Mouse (Mus musculus): ENCODE results near the gene Lingo2. TPM values are rescaled to one million over a fixed set of nuclear protein-coding genes. Genes with fewer than 3 reads are reported as not detected.
"Not testable (repeated sequence)": the region's sequence is repeated elsewhere in the genome, so short reads cannot be mapped to it uniquely, and the experiment has no call there.

Lingo2 gene
- polyA plus RNA-seq, 1 experiment from 2014 or later = not detected

DNA sequence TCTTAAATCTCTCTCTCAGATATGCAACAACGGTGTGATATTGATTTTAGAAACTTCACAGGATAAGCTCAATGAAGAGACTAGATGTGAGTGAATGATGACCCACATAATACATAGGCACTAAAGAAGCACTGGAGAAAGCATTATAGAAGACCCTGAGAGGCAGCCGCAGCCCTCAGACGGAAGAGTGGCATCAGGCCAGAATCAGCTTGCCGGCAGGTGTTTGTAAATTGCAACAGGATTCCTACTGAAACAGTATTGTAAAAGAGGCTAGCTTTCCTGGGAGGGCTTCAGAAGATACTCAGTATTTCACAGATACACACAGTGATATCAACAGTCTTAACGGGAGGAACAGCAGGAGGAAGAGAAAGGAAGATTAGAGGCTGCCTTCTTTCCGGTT lies 1184.6 kb downstream of the Lingo2 start:
- 86% methylated on average over 6 of the region's 6 CpGs for WGBS (ENCODE audit: missing documents)
- no peaks in the 10 kb centered on the region for H3K36me3 ChIP-seq (ENCODE audit: inconsistent target)

DNA sequence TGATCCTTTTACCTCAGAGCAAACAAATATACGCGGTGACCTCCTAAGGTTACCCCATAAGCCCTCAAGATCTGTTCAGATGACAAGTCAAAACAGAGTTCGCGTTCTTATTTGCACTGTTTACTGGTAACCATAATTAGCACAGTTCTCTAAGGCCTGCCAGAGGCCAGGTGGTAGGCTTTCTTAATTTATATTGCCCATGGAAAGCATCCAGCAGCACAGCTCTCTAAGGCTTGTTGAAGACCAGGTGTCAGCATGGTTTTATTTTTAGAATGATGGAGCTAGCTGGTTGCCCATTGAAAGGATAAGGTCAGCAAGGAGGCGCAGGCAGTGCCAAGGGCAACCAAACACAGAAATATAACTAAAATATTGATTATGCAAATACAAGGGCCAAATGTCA lies 1190.4 kb downstream of the Lingo2 start:
- no peaks in the 10 kb centered on the region for H3K36me3 ChIP-seq (ENCODE audit: inconsistent target)
- no peak overlapping the region for H3K27ac ChIP-seq
- no peaks in the 10 kb centered on the region for H3K79me2 ChIP-seq (ENCODE audit: inconsistent target)
- no peak overlapping the region for H3K4me3 ChIP-seq (ENCODE audit: inconsistent target)
- WGBS (ENCODE audit: missing documents) = 87% methylated on average over 5 of the region's 5 CpGs

More for the DNA sequence above, 1184.6 kb downstream of the Lingo2 start:
- Histone ChIP-seq H3K79me2 (ENCODE audit: inconsistent target) (no peaks in the 10 kb centered on the region), H3K4me3 (ENCODE audit: inconsistent target) (no peak overlapping the region), H3K27ac (no peak overlapping the region)

DNA sequence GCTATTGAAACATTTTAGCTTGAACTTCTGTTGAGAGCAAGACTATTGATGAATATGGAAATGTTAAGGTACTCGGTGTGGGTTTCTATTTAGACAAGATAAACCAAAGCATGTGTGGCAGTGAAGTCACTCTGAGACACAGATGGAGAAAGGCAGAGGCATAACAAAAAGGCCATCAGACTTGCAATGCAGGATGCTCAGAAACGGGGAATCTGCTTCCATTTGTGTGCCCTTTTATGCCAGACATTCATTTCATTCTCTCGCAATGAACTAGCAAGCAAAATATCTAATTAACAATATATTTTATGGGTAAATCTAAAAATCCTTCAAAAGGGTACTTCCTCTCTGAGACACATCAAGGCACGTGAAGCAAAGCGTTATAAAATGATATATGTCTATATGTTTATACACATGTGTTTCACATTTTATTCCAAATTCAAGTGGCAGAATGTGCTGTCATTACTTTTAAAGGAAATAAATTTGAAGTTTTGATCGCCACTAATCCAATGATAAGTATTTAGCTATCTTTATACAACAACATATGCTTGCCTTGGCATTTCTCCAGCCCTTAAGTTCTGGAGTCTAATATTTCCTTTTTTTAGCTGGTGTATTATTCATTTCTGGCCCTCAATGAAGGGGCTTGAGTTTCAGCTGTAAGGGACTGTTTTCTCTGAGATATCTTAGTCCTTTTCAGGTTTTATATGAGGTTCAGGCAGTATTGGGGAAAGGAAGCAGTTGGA lies 1199.3 kb downstream of the Lingo2 start:
- no peak overlapping the region for H3K27ac ChIP-seq
- no peaks in the 10 kb centered on the region for H3K79me2 ChIP-seq (ENCODE audit: inconsistent target)
- no peaks in the 10 kb centered on the region for H3K36me3 ChIP-seq (ENCODE audit: inconsistent target)
- WGBS (ENCODE audit: missing documents) = 85% methylated on average over 6 of the region's 6 CpGs
- H3K4me3 ChIP-seq (ENCODE audit: inconsistent target) = no peak overlapping the region

DNA sequence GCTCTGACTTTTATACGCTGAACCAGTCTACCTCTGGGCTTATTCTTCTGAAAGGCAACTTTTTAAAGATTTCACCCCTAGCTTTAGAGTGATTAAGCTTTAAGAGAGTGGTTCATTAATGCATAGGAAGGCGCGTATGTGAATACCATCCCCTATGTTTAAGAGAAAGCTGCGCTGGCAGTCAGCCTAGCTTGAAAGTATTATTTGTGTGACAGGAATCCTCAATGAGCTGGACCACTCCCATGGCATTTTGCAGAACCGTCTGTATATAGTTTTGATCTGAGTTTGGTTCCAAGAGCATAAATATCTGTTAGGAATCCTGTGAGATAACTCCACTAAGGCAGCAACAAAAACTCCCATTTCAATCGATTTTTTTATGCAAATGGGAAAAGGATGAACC lies 1204.9 kb downstream of the Lingo2 start:
- no peaks in the 10 kb centered on the region for H3K79me2 ChIP-seq (ENCODE audit: inconsistent target)
- WGBS (ENCODE audit: missing documents) = 84% methylated on average over 6 of the region's 6 CpGs
- H3K4me3 ChIP-seq (ENCODE audit: inconsistent target) = no peak overlapping the region
- H3K36me3 ChIP-seq (ENCODE audit: inconsistent target) = no peaks in the 10 kb centered on the region
- no peak overlapping the region for H3K27ac ChIP-seq

DNA sequence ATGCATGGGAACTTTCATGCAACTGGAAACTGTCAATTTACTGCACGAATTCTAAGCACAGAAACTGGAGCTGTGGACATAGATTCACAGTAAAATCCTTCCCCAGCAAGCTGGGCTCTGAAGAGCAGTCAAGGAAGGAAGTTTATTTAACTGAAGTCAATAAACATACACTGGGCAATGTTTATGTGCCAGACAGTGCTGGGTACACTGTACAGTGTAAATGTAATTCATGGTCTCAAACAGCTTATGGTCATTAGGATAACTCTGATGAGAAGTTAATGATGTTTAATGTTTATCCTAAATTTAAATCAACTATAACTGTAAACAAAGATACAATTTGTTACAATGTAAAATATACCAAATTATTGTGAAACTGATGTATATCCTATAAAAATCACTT lies 1226.8 kb downstream of the Lingo2 start:
- 50% methylated on average over 1 of the region's 1 CpGs for WGBS (ENCODE audit: missing documents)

DNA sequence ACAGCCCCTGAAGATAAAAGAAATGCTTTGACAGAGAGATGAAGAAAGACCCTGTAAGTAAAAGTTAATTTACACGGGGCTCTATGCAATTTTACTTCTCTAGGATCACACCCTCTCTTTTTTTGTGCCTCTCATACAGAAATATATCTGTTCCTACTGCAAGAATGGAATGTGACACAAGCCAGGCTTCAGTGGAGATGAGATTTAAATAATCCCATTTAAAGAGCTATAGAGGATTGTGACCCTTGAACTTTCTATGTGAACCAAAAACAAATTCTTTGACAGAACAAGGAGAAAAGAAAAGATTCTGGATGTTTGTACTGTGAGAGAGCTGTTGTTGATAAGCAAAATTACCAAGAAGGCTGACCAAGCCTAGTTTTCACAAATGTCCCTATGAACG lies 1247.4 kb downstream of the Lingo2 start:
- 62% methylated on average over 2 of the region's 2 CpGs for WGBS (ENCODE audit: missing documents)

More for the DNA sequence above, 1226.8 kb downstream of the Lingo2 start:
- no peaks in the 10 kb centered on the region for H3K36me3 ChIP-seq (ENCODE audit: inconsistent target)
- H3K79me2 ChIP-seq (ENCODE audit: inconsistent target) = no peaks in the 10 kb centered on the region
- H3K4me3 ChIP-seq (ENCODE audit: inconsistent target) = no peak overlapping the region
- no peak overlapping the region for H3K27ac ChIP-seq

DNA sequence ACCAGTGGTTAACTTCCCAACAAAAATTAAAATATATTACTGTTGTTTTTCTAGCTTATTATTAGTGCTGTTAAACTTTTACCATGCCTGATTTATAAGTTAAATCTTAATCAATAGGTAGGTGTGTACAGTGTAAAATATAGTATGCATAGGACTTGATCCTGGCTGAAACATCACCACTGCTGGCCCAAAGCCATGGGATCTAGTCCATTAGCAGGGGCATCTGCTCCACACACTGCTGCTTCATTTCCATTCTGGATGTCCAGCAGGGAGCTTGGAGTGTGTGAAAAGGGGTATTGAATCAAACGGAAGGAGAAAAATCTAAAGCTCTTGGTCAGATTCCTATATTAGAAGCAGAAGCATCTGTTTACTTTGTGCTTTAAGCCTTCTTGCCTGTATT lies 1248.9 kb downstream of the Lingo2 start:
- 92% methylated on average over 1 of the region's 1 CpGs for WGBS (ENCODE audit: missing documents)
- no peak overlapping the region for H3K27ac ChIP-seq
- no peaks in the 10 kb centered on the region for H3K36me3 ChIP-seq (ENCODE audit: inconsistent target)
- H3K4me3 ChIP-seq (ENCODE audit: inconsistent target) = no peak overlapping the region
- H3K79me2 ChIP-seq (ENCODE audit: inconsistent target) = no peaks in the 10 kb centered on the region

More for the DNA sequence above, 1247.4 kb downstream of the Lingo2 start:
- Histone ChIP-seq H3K79me2 (ENCODE audit: inconsistent target) (no peaks in the 10 kb centered on the region), H3K36me3 (ENCODE audit: inconsistent target) (no peaks in the 10 kb centered on the region), H3K27ac (no peak overlapping the region), H3K4me3 (ENCODE audit: inconsistent target) (no peak overlapping the region)

DNA sequence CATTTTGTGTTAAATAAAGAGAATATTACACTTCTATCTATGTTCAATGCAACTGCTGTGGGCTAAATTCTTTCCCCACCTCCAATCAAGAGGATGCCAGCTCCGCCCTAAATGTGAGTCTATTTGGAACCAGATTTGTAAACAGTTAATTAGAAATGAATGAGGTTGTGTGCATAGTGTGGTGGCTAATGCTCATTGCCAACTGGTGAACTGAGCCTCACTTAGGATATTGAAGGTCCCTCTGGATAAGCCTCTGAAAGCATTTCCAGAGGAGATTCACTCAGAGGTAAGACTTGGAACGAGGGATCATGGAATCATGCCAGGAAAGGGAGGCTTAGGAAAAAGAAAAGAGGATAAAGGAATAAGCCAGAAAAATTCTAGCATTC lies 1256.4 kb downstream of the Lingo2 start:
- Histone ChIP-seq H3K27ac (no peak overlapping the region), H3K36me3 (ENCODE audit: inconsistent target) (no peaks in the 10 kb centered on the region), H3K79me2 (ENCODE audit: inconsistent target) (no peaks in the 10 kb centered on the region), H3K4me3 (ENCODE audit: inconsistent target) (no peak overlapping the region)
- 84% methylated on average over 2 of the region's 2 CpGs for WGBS (ENCODE audit: missing documents)

DNA sequence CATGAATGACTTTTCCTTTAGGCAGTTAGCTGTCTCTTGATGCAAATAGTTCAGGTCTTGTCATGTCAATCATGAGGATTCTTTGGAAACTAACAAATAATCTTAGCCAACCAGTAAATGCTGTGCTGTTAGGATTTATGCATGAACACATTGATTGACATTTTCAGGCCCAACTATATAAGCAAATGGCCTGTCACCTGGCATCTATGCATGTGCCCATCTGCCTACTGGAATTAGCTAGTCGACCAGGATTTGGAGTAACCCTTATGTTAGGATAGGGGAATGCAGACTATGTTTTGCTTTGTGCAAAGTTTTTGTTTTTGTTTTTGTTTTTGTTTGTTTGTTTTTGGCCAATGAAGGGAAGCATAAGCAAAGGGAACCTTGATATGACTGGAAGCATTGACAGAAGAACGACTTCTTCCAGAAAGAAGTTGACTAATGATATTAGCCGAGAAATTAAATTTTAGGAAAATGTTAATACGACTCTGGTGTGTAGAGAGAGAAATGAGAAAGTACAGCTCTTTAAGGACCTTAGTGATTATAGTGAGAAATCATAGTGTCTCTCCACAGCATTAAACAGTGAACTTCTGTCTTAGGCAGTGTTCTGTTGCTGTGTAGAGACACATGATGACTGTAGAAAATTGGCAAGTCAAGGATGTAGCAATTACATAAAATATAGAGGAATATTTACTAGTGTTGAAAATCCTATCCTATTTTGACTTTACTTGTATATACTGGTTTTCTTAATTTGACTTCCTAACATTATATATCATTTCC lies 1257.0 kb downstream of the Lingo2 start:
- H3K27ac ChIP-seq = no peak overlapping the region
- H3K79me2 ChIP-seq (ENCODE audit: inconsistent target) = no peaks in the 10 kb centered on the region
- H3K36me3 ChIP-seq (ENCODE audit: inconsistent target) = no peaks in the 10 kb centered on the region
- WGBS (ENCODE audit: missing documents) = 86% methylated on average over 4 of the region's 4 CpGs
- H3K4me3 ChIP-seq (ENCODE audit: inconsistent target) = no peak overlapping the region

DNA sequence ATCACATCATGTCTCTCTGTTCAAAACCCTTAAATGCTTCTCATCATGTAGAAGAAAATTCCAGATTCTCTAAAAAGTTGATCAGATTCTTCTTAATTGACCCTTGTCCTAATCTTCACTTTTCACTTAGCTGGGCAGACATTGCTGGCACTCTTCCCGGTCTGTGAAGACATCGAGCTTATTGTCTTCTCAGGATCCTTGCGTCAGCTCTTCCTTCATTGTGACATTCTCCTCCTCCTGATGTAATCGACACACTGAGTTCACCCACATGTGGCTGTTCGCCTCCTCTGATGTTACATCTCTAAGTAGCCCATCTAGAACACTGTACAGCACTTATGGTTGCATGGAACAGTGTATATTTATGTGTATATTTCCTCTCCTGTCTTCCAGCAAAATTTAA lies 1261.0 kb downstream of the Lingo2 start:
- Histone ChIP-seq H3K4me3 (ENCODE audit: inconsistent target) (no peak overlapping the region), H3K27ac (no peak overlapping the region), H3K36me3 (ENCODE audit: inconsistent target) (no peaks in the 10 kb centered on the region), H3K79me2 (ENCODE audit: inconsistent target) (no peaks in the 10 kb centered on the region)
- 87% methylated on average over 5 of the region's 5 CpGs for WGBS (ENCODE audit: missing documents)

DNA sequence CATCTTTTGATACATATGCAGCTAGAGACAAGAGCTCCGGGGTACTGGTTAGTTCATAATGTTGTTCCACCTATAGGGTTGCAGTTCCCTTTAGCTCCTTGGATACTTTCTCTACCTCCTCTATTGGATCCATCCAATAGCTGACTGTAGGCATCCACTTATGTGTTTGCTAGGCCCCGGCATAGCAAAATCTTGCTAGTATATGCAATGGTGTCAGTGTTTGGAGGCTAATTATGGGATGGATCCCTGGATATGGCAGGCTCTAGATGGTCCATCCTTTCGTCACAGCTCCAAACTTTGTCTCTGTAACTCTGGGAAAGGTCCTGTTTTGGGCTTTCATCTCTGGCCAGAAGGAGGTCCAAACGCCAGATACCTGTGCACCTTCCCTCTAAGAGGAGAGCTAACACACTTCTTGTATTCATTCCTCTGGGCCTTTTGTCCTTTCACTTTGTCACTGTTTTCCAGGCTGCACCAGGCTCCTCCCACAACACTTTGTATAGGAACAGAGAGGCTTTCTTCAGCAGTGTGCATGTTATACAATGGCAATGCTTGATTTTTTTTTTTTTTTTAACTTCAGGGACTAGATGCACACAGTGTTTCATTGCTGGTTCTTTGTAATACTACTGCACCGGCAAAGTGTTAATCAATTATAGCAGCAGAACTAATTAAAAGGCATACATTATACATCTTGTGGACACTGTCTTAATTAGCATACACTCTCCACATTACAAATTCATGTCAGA lies 1262.9 kb downstream of the Lingo2 start:
- H3K79me2 ChIP-seq (ENCODE audit: inconsistent target); H3K27ac ChIP-seq; H3K4me3 ChIP-seq (ENCODE audit: inconsistent target); H3K36me3 ChIP-seq (ENCODE audit: inconsistent target): not testable (repeated sequence)
- WGBS (ENCODE audit: missing documents) = 92% methylated on average over 5 of the region's 5 CpGs

All from macrophage (primary cell).